Mouse (Mus musculus) layer of hippocampus, adult 8-10 months (tissue): ENCODE data around the gene Ptpn22. TPM values are rescaled to one million over a fixed set of nuclear protein-coding genes. Genes with fewer than 3 reads are reported as not detected.
A peak's percentile ranks its signal among the peaks of the same experiment; 100 is the strongest.

Experiments
- DNase-seq, 2 experiments: peaks; one replicate each; pipeline ENCODE4 v3.0.0; 2022; ENCODE audit warnings: low spot score in 2 of 2
- total RNA-seq, 4 experiments: library from RNA; stranded (reverse); gene quantifications; 2 replicates each; pipeline ENCODE4 v1.2.4; 2022

The Ptpn22 gene
- total RNA-seq, 4 experiments from 2014 or later: 0.45 to 2.7 (median 1.2) TPM

DNA sequence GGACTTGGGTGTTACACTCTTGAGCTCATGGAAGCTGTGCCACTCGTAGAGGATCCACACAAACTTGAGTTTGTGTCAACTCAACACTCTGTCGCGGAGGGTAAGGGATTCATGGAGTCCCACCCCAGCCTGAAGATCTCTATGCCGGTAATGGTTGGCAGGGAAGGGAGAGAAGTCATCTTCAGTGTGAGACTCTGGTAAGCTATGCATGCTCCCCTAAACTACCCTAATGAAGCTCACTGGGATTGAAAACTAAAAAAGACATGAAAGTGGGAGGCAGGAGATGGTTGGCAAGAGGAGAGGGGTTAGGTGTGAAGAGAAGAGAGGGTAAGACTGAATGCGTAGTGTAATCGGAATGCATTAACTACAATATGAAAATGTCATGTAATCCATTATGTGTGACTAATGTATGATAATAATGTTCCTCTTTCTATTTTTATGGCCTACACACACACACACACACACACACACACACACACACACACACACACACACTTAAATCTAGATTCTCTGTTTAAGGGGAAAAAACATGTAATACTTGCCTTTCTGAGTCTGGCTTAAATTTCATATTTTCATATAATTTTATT, 1.5 kb upstream of the Ptpn22 start:
- DNase-seq: no peak

DNA sequence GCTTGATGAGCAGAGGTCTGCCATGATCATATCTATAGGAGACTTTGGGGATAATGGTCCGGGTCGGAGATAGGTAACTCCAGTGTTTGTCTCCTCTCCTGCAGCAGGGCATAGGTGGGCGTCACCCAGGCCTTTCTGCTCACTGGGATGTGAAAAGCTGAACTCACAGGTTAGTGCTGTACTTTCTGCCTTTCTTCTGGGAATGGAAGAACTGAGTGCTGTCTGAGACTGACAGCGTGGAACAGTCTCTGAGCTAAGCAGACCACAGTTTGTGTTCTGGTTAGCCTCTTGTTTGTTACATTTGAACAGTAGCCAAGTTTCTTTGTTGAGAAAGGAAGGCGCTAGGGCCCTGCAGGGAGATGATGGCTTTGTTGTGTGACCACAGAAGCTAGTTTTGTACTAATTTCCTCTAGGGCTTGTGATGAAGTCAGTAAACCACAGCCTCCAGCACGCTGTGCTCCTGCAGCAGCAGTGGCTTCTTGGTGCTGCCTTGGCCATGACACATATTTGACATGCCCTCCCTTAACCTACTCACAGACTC, 326 bp downstream of the Ptpn22 start:
- DNase-seq: no peak

DNA sequence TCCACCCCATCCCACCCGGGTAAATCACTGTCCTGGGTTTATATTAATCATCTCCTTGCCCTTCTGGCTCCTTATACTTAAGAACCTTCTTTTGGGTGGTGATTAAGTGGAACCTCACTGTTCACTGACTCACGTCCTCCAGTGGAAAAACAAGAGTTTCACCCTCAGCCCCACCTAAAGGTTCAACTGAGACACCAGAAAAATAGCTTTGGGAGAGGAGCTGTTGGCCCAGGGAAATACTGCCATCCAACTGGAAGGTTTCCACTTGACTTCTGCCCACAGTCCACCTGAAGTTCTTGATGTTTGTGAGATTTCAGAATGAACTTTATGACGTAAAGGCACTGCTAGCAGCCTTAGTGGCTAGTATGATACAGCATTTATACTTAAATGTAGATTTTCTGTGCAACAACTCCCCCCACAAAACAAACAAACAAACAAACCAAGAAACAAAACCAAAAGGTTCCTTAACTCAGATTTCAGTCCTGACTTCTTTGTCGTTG, 3.2 kb downstream of the Ptpn22 start:
- DNase-seq: no peak

DNA sequence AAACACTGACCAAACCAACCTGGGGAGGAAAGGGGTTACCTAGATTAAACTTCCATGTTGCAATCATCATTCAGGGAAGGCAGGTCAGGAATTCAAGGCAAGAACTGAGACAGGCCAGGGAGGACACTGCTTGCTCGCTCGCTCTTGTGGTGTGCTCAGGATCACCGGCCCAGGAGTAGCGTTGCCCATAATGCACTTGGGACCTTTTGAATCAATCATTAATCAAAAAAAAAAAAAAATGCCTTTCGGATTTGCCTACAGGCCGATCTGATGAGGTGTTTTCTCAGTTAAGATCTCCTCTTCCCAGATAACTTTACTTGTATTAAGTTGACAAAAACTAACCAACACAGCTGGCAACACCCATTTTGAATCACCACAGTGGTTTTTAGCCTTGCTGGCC, 4.6 kb downstream of the Ptpn22 start:
- DNase-seq: no peak

DNA sequence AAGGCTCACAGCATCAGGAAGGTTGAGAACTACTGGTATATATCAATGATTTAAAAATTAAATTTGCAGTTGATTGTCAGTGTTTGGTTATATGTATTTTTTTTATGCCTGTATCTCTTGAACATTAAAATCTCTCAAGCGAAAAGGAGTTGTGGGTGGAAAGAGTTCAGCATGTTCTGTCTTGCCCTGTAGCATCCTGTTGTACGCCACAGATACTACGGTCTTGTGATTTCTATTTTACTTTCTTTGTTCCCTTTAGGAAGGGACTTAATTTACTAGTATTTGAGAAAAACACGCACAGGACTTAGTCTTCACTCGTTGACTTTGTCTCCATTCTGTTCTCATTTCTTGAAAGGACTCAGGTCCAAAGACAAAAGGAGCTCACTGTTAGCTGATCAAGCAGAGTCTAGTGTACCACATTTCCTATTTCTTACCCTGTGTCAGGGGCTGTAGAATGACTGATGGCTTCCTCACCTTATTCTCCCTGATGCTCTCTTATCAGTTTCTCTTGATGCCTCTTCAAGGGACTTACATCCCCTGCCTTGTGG, 7.9 kb downstream of the Ptpn22 start:
- no peak for DNase-seq

DNA sequence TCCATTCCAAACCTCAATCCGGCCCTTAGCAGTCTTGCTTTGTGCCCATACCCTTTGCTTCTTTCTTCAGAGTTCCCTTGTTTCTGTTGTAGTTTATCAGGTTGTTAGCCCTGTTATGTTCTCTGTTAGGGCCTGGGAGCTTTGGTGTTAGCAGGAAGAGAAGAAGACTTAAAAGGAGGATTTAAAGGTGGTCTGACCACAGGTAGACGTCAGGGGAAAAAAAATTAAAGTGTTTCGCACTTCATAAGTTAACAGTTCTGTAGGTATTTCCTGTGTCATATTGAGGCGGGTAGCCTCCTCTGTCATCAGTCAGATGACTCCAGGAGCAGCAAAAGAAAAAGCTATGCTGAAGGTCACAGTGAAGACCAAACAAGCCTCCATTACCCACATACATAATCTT, 8.4 kb downstream of the Ptpn22 start:
- no peak for DNase-seq

DNA sequence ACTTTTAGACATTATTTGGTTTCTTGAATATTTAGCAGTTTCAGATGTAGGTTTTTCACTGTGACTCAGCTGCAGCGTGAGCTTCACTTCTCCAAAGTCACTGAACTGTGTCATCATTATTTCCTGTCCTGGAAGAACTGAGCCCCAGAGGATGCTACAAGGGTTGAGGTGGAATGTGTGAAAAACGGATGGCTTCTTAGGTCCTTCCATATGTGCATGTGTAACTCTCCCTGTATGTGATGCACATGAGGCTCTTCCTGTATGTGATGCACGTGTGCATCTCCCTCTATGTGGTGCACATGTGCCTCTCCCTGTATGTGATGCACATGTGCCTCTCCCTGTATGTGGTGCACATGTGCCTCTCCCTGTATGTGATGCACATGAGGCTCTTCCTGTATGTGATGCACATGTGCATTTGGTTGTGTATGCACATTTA, 13.1 kb downstream of the Ptpn22 start:
- no peak for DNase-seq

DNA sequence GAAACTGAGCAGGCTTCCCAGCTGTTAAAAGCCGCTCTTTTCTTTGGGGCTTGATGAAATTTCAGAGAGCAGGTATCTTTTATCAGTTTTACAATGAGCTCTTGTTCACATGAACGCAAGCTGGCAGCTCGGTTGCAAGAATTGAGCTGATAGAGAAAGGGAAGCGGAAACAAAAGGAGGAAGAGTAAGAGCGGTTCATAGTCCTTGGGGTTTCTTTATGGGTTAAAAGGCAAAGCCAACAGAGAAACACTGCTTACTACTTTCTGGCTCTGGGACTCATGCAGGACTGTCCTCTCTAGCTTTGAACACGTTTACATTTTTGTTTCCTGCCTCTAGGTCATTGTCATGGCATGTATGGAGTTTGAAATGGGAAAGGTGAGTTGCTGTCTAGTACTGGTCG, 14.7 kb downstream of the Ptpn22 start:
- no peak for DNase-seq

DNA sequence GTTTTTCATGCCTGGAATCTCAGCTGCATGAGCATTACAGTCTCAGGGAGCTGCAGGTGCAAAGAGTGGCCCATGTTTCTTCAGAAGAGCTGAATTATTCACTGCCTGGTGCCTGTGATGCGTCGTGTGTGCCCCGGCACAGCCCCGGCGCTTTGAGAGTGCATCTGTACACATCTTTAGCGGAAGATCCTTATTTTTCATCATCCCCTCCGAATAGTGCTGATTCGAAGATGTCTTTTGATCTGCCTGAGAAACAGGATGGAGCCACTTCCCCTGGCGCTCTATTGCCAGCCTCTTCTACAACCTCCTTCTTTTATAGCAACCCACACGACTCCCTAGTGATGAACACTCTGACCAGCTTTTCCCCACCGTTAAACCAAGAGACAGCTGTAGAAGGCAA, 26.4 kb downstream of the Ptpn22 start:
- no peak for DNase-seq

DNA sequence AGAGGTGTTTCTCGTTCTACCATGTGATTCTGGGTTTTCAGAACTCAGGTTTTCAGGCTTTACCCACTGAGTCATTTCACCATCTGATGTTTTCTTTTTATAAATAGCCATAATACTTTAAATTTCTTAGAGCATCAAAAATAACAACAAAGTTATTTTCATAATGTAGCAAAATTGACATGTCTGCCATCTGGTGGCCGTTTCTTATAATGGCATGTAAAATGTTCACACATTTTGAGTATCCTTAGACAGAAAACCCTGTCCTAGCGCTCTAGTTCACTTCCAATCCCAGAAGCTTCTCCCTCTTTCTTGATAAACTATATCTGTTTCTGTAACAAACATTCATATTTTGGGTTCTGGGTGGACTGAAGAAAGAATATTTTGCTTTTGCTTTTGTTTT, 28.0 kb downstream of the Ptpn22 start:
- DNase-seq: peak in 1 of 2 experiments; percentile 20

DNA sequence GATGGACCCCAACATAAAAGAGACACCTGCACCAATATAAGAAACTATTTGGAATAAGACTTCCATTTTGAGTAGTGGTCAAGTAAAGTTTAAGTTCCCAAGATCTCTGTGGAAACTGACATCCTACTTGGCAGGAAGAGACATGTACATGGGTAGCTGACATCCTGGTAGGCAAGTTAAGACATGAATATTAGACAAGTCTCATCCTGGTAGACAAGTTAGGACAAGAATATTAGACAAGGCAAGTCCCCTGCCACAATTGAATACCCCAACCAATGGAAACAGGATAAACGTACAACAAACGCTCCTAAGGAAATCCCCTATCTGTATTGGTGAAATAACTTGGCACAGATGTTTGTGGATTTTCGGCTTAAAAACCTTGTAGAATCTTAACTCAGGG, 33.8 kb downstream of the Ptpn22 start:
- DNase-seq: no peak

DNA sequence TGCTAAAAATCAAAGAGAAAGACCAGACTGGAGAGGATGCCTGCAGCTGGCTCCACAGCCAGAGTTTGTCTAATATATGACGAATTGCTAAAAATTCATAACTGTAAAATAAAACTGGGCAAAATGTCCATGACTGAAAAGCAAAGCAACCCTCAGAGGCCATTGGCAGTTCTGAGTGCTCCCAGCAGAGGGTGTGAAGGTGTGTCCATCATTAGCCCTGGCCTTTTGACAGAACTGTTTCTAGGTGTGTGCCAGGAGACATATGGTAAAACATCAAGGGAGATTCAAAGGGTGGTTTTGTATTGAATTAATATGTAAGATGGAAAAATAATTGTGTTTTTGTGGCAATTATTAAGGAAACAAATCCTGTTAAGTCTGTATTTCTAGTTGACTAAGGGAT, 45.1 kb downstream of the Ptpn22 start:
- DNase-seq: no peak

DNA sequence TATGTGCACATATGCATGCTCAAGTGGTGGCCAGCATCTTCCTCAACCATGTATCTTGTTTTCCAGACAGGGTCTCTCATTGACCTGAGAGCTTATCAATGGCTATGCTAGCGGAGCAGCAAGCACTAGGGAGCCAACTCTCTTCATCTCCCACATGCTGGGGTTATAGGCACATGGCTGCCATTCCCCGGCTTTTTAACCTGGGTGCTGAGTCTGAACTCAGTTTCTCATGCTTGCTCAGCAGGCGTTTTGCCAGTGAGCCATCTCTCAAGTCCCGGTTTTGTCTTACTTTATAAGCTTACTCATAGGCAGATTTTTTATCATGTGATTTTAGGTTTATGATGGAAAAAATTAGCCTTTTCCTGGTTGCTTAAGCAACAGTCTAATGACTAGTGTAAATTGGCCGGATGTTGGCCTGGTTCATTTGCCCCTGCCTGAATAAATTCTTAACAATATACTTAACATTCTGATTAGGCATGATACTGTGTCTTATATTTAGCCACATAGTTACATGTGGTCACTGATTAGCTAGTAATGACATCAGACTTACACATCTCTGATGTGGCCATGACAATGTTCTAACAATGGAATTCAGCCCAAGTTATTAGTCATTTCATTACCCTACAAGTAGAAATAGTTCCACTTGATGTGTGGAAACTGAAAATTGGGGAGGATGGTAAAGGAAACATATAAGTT, 47.9 kb downstream of the Ptpn22 start:
- DNase-seq: no peak

DNA sequence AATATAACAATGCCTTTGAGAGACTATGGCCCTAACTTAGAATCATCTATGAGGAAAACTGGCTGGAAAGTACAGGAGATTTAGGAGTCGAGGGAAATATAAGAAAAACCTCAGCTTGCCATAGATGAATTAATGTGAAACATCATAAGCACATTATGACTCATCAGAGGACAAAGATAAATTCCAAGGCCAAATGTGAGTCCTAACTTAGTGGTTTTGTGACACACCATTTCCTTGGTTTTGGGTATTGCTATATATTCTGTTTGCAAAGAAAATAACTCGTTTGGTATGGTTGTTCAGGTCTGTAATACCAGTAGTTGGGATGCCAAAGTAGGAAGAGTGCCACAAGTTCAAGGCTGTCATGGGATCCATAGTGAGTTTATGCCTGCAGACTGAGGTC, 49.2 kb downstream of the Ptpn22 start:
- DNase-seq: no peak

DNA sequence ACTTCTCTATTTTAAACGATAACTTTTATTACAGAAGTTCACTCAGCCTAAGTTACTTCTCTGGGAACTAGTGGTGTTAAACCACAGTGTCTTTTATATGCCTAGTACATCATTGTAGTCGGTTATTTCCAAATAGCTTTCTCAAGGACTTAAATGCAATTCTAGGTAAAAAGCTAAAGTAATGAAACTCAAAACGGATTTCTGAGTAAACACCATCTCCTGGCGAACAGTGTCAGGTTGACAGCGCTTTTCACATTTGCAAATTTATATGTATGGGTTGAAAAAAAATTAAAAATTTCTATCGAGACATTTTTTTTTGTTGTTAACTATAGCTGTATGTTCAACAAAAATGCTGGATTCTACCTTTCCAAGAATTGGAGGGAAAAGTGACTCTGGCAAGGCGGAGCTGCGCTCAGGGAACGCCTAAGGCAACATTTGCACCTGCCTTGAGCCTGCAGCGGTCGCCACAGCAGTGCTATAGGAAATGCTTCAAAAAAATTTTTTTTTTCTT, 53.9 kb downstream of the Ptpn22 start:
- DNase-seq: no peak

DNA sequence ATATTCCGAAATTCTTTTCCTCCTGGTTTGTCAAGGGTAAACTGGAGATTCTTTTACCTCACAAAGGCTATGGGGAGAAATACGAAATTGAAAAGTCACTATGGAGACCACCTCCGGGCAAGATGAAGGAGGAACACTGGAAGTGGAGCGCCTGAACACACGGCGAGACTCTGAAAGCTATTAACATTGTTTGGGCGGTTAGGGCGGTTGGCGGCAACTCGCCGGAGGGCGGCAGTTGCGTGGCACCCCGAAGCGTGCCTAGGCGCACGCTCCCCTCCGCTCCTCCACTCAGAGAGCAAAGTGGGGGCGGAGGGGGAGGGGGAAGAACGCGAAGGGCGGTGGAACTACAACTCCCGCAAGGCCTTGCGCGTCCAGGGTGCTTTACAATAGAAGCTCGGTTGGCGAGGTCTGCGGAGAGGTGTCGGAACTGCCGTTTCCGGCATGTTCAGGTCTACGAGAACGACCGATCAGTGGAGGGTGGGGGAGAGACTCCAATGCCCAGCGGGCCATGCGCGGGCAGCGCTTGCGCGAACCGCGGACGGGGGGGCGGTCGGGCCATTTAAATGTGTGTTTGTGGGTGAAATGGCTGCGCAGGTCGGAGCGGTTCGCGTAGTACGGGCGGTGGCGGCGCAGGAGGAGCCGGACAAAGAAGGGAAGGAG, 54.5 kb downstream of the Ptpn22 start, which contains the start of gene Rsbn1:
Rsbn1 (plus strand) TSS at position 111 of the 660 bp plus-strand sequence.
- peak; percentile 97 to 98 for DNase-seq

DNA sequence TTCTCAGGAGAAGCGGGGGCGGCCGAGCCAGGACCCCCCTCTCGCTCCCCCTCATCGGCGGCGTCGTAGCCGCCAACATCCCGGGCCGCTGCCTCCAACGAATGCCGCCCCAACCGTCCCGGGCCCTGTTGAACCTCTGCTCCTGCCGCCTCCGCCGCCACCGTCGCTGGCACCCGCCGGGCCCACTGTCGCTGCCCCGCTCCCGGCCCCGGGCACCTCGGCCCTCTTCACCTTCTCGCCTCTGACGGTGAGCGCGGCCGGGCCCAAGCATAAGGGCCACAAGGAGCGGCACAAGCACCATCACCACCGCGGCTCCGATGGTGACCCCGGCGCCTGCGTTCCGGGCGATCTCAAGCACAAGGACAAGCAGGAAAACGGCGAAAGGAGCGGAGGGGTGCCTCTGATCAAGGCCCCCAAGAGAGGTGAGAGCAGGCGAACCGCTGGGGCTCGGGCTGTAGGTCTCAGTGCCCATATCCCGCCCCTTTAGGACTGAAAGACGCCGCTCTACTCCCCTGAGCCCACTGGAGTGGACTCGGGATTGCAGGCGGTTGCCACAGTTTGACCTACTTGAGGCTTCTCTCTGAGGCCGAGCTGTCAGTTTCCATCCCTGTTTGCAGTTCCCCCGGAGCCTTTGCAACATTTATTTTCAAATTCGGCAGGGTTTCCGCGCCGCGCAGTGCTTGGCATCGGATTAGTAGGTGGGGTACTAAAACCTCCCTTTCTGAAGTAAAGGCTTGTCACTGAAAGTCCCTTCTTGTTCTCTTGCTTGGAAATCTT, 55.3 kb downstream of the Ptpn22 start:
- peak; percentile 19 to 22 for DNase-seq

DNA sequence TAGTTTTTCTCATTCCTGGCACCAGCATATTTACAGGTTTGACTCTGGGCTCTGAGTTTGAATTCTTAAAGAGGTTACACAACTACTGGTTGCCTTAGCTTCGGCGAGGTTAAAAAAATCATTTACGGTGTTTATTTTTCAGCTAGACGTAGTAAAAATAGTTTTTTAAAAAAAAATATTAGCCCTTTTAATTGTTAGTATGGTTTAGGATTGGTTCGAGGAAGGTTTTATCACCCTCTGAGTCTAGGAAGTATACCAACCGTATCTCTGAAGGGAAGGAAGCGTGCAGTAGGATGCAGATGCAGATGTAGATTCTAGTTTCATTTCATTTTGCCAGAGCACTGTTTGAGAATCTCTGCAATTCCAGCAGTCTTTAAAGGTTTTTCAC, 55.9 kb downstream of the Ptpn22 start:
- no peak for DNase-seq

DNA sequence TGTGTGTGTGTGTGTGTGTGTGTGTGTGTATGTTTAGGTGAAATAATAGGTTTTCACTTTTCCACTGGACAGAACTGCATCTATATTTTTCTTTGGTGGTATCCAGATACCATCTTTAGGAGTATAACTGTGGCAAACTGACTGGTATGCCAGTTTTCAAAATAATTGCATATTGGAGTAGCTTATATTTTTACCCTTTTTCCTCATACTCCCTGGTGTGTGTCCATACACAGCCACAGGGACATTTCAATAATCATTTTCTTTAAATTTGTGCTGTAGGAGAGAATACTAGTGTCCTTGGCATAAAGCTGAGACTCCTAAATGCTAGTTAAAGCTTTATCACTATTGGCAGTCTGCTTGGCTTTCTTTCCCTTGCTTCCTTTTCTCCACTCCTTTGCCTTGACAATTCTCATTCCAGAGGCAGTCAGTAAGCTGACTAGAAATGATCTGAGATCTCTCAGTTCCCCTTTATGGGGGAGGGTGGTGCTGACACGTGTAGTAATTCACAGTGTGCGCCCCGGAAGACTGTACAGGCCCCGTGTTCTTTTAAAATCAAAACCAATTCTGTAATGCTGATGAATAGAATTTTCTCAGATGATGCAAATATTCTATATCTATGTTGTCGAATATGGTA, 56.7 kb downstream of the Ptpn22 start:
- no peak for DNase-seq

DNA sequence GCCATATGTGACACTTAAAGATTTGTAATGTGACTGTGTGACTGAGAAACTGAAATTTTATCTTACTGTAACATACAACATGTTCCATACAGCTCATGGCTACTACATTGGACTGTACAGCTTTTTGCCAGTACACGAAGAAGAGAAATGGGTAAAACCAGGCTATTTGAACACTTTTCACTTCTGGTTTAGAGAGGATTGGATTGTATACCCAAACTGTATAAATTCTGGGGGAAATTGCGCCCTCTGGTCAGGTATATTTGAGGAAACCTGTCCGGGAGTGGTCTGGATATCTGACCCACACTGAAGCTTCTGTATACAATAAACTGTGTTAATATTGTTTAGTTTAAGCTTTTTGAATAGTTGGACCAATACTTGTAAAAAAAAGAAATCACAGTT, 57.2 kb downstream of the Ptpn22 start:
- no peak for DNase-seq

DNA sequence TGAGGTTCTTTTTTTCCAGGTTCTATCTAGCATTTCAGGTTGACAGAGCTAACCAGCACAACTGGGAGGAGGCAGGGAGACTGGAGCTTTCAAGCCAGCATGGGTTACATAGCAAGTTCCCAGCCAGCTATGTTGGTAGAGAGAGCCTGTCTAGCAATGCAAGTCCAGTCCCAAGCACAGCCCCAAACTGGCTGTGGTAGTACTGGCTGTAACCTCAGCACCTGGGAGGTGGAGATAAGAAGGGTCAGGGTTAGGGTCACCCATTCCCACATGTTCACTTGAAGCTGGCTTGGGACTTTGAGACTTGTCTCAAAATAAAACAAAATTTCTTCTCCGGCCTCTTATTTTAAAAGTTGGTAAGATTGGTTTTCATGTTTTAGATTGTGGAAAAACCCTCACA, 60.5 kb downstream of the Ptpn22 start:
- no peak for DNase-seq
